Mouse (Mus musculus): ENCODE results near the gene Mettl2. TPM values are rescaled to one million over a fixed set of nuclear protein-coding genes. Genes with fewer than 3 reads are reported as not detected.

Gene Mettl2
- polyA plus RNA-seq, 1 experiment from 2014 or later: 15.1 TPM

- Histone ChIP-seq H3K4me3 (ENCODE audit: low read depth, low read length) (peak overlapping the region; percentile 98), H3K27me3 (ENCODE audit: control insufficient read depth, insufficient read depth, low read depth, low read length) (no peaks in the 10 kb centered on the region), H3K27ac (ENCODE audit: low read length) (peak overlapping the region; percentile 94), H3K9me3 (replicated peaks; ENCODE audit: control insufficient read depth, low read length) (no peaks in the 10 kb centered on the region), H3K4me2 (ENCODE audit: low read depth, low read length) (peak overlapping the region; percentile 65), H3K36me3 (ENCODE audit: control insufficient read depth, insufficient read depth) (peaks cover 15% of the 10 kb centered on the region), H3K4me1 (ENCODE audit: control insufficient read depth, low read depth, low read length) (peaks cover 19% of the 10 kb centered on the region), H3K9ac (ENCODE audit: low read depth, low read length) (peak overlapping the region; percentile 100)
- 6% methylated on average over 55 of the region's 89 CpGs for WGBS (ENCODE audit: insufficient replicate concordance)
- ATAC-seq (ENCODE audit: low read depth): peak; percentile 47
Measured at GRCm38 (mm10) chr11:105181689-105182460, 55.6 kb downstream of the Mettl2 start.

GRCm38 (mm10) chr11:105182461-105182855, 56.2 kb downstream of the Mettl2 start:
- peak overlapping the region; percentile 98 for H3K4me3 ChIP-seq (ENCODE audit: low read depth, low read length)
- no peak for ATAC-seq (ENCODE audit: low read depth)
- peak overlapping the region; percentile 94 for H3K27ac ChIP-seq (ENCODE audit: low read length)
- 2% methylated on average over 4 of the region's 4 CpGs for WGBS (ENCODE audit: insufficient replicate concordance)
- H3K27me3 ChIP-seq (ENCODE audit: control insufficient read depth, insufficient read depth, low read depth, low read length): no peaks in the 10 kb centered on the region
- H3K9me3 ChIP-seq (replicated peaks; ENCODE audit: control insufficient read depth, low read length): no peaks in the 10 kb centered on the region
- H3K4me1 ChIP-seq (ENCODE audit: control insufficient read depth, low read depth, low read length): peaks cover 19% of the 10 kb centered on the region
- peak overlapping the region; percentile 100 for H3K9ac ChIP-seq (ENCODE audit: low read depth, low read length)
- peak overlapping the region; percentile 65 for H3K4me2 ChIP-seq (ENCODE audit: low read depth, low read length)
- H3K36me3 ChIP-seq (ENCODE audit: control insufficient read depth, insufficient read depth): peaks cover 15% of the 10 kb centered on the region

DNA sequence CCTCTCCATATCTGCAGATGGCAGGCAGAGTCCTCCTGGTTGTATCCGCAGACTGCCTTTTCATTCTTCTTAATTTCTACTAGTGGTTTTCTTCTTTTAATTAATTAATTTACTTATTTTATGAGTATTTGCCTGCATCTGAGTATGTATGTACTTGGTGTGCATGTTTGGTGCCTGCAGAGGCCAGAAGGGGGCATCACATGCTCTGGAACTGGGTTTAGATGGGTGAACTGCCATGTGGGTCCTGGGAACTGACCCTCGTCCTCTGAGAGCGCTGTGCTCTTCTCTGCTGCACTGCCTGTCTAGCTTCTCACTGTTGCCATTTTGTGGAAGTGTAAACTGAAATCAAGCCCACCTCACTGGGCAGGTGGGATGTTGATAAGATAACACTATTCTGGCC, 58.5 kb downstream of the Mettl2 start:
- ATAC-seq (ENCODE audit: low read depth): no peak
- no peaks in the 10 kb centered on the region for H3K27me3 ChIP-seq (ENCODE audit: control insufficient read depth, insufficient read depth, low read depth, low read length)
- H3K9me3 ChIP-seq (replicated peaks; ENCODE audit: control insufficient read depth, low read length): no peaks in the 10 kb centered on the region
- peaks cover 16% of the 10 kb centered on the region for H3K4me1 ChIP-seq (ENCODE audit: control insufficient read depth, low read depth, low read length)
- WGBS (ENCODE audit: insufficient replicate concordance): 78% methylated on average over 3 of the region's 3 CpGs
- H3K27ac ChIP-seq (ENCODE audit: low read length): no peak overlapping the region
- no peak overlapping the region for H3K4me3 ChIP-seq (ENCODE audit: low read depth, low read length)
- no peak overlapping the region for H3K9ac ChIP-seq (ENCODE audit: low read depth, low read length)
- H3K36me3 ChIP-seq (ENCODE audit: control insufficient read depth, insufficient read depth): peaks cover 15% of the 10 kb centered on the region
- H3K4me2 ChIP-seq (ENCODE audit: low read depth, low read length): no peak overlapping the region

Other genes starting within 250 kb of the Mettl2 start
- gene Efcab3, start 62.8 kb upstream of the Mettl2 start, polyA plus RNA-seq (2015; fragmentation: Nextera tagmentation; extraction: Ambion mirVana): 0.13 and 0.15 TPM in 2 replicates
- gene Gm10842, start 20.5 kb downstream of the Mettl2 start, polyA plus RNA-seq (2015; fragmentation: Nextera tagmentation; extraction: Ambion mirVana): not detected in 2 replicates
- 5.5 and 6.6 TPM in 2 replicates for gene Tlk2, start 52.4 kb downstream of the Mettl2 start, polyA plus RNA-seq (2015; fragmentation: Nextera tagmentation; extraction: Ambion mirVana)
- gene Mrc2, start 166.2 kb downstream of the Mettl2 start, polyA plus RNA-seq (2015; fragmentation: Nextera tagmentation; extraction: Ambion mirVana): 0.57 and 0.63 TPM in 2 replicates

Measured in liver, embryonic 16.5 days (tissue).